Mouse (Mus musculus) midbrain, embryonic 14.5 days (tissue): ENCODE measurements at regions not wholly inside any gene's neighbourhood (a gene's known extent, or its start where the extent isn't known, plus 50 kb on each side); places are given as distances from the start of the nearest gene placed in this dataset.

Source experiments
- ATAC-seq: fragments of 200-750 bp; cut with Nextera tagmentation; 2 replicates; pipeline ENCODE4 v1.8.0; 2017; ENCODE audit warnings: moderate number of reproducible peaks, moderate library complexity; ENCODE audit not compliant: low FRiP score, low TSS enrichment
- DNase-seq: peaks from one replicate; pipeline ENCODE4 v3.0.0-alpha.2; 2015
- H3K27ac ChIP-seq: fragments of 300-500 bp; sonication (generic); replicated peaks from 2 replicates; pipeline ENCODE4 v1.5.1; 2014; ENCODE audit warnings: mild to moderate bottlenecking, low read depth, low read length, moderate library complexity
- H3K27me3 ChIP-seq: fragments of 300-500 bp; sonication (generic); 2 replicates; pipeline ENCODE4 v1.6.1; 2014; ENCODE audit warnings: low read length, control low read depth, mixed read lengths; ENCODE audit not compliant: control insufficient read depth, insufficient read depth
- H3K36me3 ChIP-seq: fragments of 300-500 bp; sonication (generic); 2 replicates; pipeline ENCODE4 v1.6.1; 2014; ENCODE audit warnings: low read length, control low read depth; ENCODE audit not compliant: control insufficient read depth, insufficient read depth
- H3K4me1 ChIP-seq: fragments of 300-500 bp; sonication (generic); 2 replicates; pipeline ENCODE4 v1.6.1; 2014; ENCODE audit warnings: mild to moderate bottlenecking, antibody characterized with exemption, low read length, control low read depth; ENCODE audit not compliant: control insufficient read depth, insufficient read depth
- H3K4me2 ChIP-seq: fragments of 300-500 bp; sonication (generic); 2 replicates; pipeline ENCODE4 v1.6.1; 2014; ENCODE audit warnings: mild to moderate bottlenecking, low read length, moderate library complexity
- H3K4me3 ChIP-seq: fragments of 300-500 bp; sonication (generic); replicated peaks from 2 replicates; pipeline ENCODE4 v1.5.1; 2014; ENCODE audit warnings: low read depth, low read length
- H3K9ac ChIP-seq: fragments of 300-500 bp; sonication (generic); replicated peaks from 2 replicates; pipeline ENCODE4 v1.6.1; 2014; ENCODE audit warnings: mild to moderate bottlenecking, low read length, moderate library complexity
- H3K9me3 ChIP-seq: fragments of 300-500 bp; sonication (generic); 2 replicates; pipeline ENCODE4 v1.6.1; 2016; ENCODE audit warnings: low read length, control low read depth, mixed read lengths; ENCODE audit not compliant: control insufficient read depth
- WGBS: fragments of 180-500 bp; shearing (Covaris S2); extraction: QIAGEN DNeasy Blood & Tissue Kit; methylation state at CpG from one replicate; pipeline ENCODE4 v1.1.7; 2014; 5-methylcytosine and 5-hydroxymethylcytosine counted together

GRCm38 (mm10) chr12:17063920-17064319, 52.4 kb upstream of the 2410004P03Rik start:
- Histone ChIP-seq H3K4me2 (no peak overlapping the region), H3K9me3 (no peaks in the 10 kb centered on the region), H3K4me1 (no peaks in the 10 kb centered on the region), H3K9ac (no peak overlapping the region), H3K36me3 (no peaks in the 10 kb centered on the region), H3K27me3 (no peaks in the 10 kb centered on the region), H3K4me3 (no peak overlapping the region), H3K27ac (0 out of 2 replicates have a peak overlapping the region, but pooled peaks have one; percentile 22)
- WGBS = 38% methylated on average over 5 of the region's 5 CpGs
- ATAC-seq (no peak), DNase-seq (peak; percentile 53)
